In genomic region chr17:62657832-62658630, GRCm38 (mm10) we compare ENCODE assay signal across 17 mouse cellular contexts.
DNase-seq lines count a peak whose midpoint lies in the region; ATAC-seq and TF ChIP-seq lines count a peak whose summit lies in the region.
"Had no signal": no experiment of that assay in that cellular context is flagged by ENCODE, and none has a peak within 500 bp of the region (broad histone marks: within the 10 kb centered on the region; RNA-seq: fewer than 3 reads in every experiment).

No protein-coding gene starts in this region.

- no peak for TF ChIP-seq CTCF in heart, adult 2 months (IDR thresholded peaks at IDR 0.05)

- H3K79me2 ChIP-seq in heart, adult 2 months (replicated peaks; ENCODE audit: control insufficient read depth, insufficient read depth, low read length), result no peaks in the 10 kb centered on the region

- intact Hi-C loops in heart, adult 2 months (cut with DNase I), result loop anchor here (10.0 kb wide), 1 partner anchor 243 kb away; no protein-coding TSS in a partner anchor

- no peaks in the 10 kb centered on the region for H3K9me3 ChIP-seq in midbrain, embryonic 11.5 days (ENCODE audit: control insufficient read depth, low read length)
- no peaks in the 10 kb centered on the region for H3K9me3 ChIP-seq in midbrain, embryonic 13.5 days
- H3K9me3 ChIP-seq in embryonic facial prominence, embryonic 14.5 days (ENCODE audit: control insufficient read depth, low read length), result no peaks in the 10 kb centered on the region
- H3K9me3 ChIP-seq: limb, embryonic 15.5 days; liver, embryonic 15.5 days had no signal

- no peak overlapping the region for H3K9ac ChIP-seq in heart, adult 2 months (ENCODE audit: low read depth, low read length)
- no peak overlapping the region for H3K9ac ChIP-seq in midbrain, embryonic 11.5 days (ENCODE audit: low read length)
- H3K9ac ChIP-seq in midbrain, embryonic 13.5 days (replicated peaks), result no peak overlapping the region
- H3K9ac ChIP-seq in embryonic facial prominence, embryonic 14.5 days (ENCODE audit: low read depth, low read length), result no peak overlapping the region
- H3K9ac ChIP-seq: limb, embryonic 15.5 days; liver, embryonic 15.5 days had no signal

- WGBS in heart, adult 2 months, result 67% methylated on average over 12 of the region's 12 CpGs
- 61% methylated on average over 12 of the region's 12 CpGs for WGBS in midbrain, embryonic 11.5 days
- WGBS in midbrain, embryonic 13.5 days, result 45% methylated on average over 12 of the region's 12 CpGs
- 45% methylated on average over 12 of the region's 12 CpGs for WGBS in embryonic facial prominence, embryonic 14.5 days

- no peaks in the 10 kb centered on the region for H3K27me3 ChIP-seq in heart, adult 2 months (ENCODE audit: control insufficient read depth, insufficient read depth, low read length)
- H3K27me3 ChIP-seq in midbrain, embryonic 11.5 days (ENCODE audit: control insufficient read depth, insufficient read depth, low read length), result no peaks in the 10 kb centered on the region
- H3K27me3 ChIP-seq in midbrain, embryonic 13.5 days, result no peaks in the 10 kb centered on the region
- H3K27me3 ChIP-seq in embryonic facial prominence, embryonic 14.5 days (replicated peaks; ENCODE audit: control insufficient read depth, insufficient read depth, low read length), result no peaks in the 10 kb centered on the region
- H3K27me3 ChIP-seq: limb, embryonic 15.5 days; liver, embryonic 15.5 days had no signal

- peaks cover 2% of the 10 kb centered on the region for H3K36me3 ChIP-seq in heart, adult 2 months (ENCODE audit: control insufficient read depth, insufficient read depth, low read length)
- no peaks in the 10 kb centered on the region for H3K36me3 ChIP-seq in midbrain, embryonic 11.5 days (ENCODE audit: control insufficient read depth, insufficient read depth, low read length)
- no peaks in the 10 kb centered on the region for H3K36me3 ChIP-seq in midbrain, embryonic 13.5 days
- H3K36me3 ChIP-seq in embryonic facial prominence, embryonic 14.5 days (ENCODE audit: control insufficient read depth, insufficient read depth, low read length), result no peaks in the 10 kb centered on the region
- H3K36me3 ChIP-seq: limb, embryonic 15.5 days; liver, embryonic 15.5 days had no signal

- no peak for TF ChIP-seq POLR2A in heart, adult 2 months (IDR thresholded peaks at IDR 0.05; ENCODE audit: insufficient read depth, low read depth, low read length)

- no peak overlapping the region for H3K4me3 ChIP-seq in heart, adult 2 months
- no peak overlapping the region for H3K4me3 ChIP-seq in midbrain, embryonic 11.5 days (ENCODE audit: low read depth, low read length)
- no peak overlapping the region for H3K4me3 ChIP-seq in midbrain, embryonic 13.5 days (replicated peaks)
- H3K4me3 ChIP-seq in embryonic facial prominence, embryonic 14.5 days (ENCODE audit: low read depth, low read length), result no peak overlapping the region
- H3K4me3 ChIP-seq: layer of hippocampus, adult 2 months; limb, embryonic 15.5 days; liver, embryonic 15.5 days had no signal

- no peak for TF ChIP-seq EP300 in heart, adult 2 months (IDR thresholded peaks at IDR 0.05; ENCODE audit: insufficient read depth, low read depth, low read length)

- ATAC-seq in midbrain, embryonic 11.5 days (ENCODE audit: low FRiP score), result peak; percentile 47
- ATAC-seq in midbrain, embryonic 13.5 days, result no peak
- peak; percentile 41; the same call in 1 of the 2 replicates for ATAC-seq in embryonic facial prominence, embryonic 14.5 days (ENCODE audit: low read depth)
- ATAC-seq: lung, postnatal 0 days had no signal

- peak; percentile 19 to 32 for DNase-seq in cerebellum, postnatal 10 days
- DNase-seq in cerebellum, adult 11 months, result no peak
- peak in 1 of 2 experiments; percentile 27 for DNase-seq in heart, adult 2 months
- DNase-seq in heart, adult 9 months (ENCODE audit: low spot score in 2 of 2), result no peak
- no peak for DNase-seq in midbrain, embryonic 11.5 days (ENCODE audit: low spot score, missing footprints)
- no peak for DNase-seq in embryonic facial prominence, embryonic 14.5 days (ENCODE audit: low spot score)
- no peak for DNase-seq in kidney, adult 8-10 months
- DNase-seq: adrenal gland, adult 8-10 months; kidney, adult 2 months; kidney, postnatal 14 days; layer of hippocampus, postnatal 36 days; thymus, postnatal 36 days had no signal

- peaks cover 5% of the 10 kb centered on the region for H3K4me1 ChIP-seq in heart, adult 2 months (ENCODE audit: control insufficient read depth, insufficient read depth, low read length)
- peaks cover 16% of the 10 kb centered on the region for H3K4me1 ChIP-seq in midbrain, embryonic 11.5 days (ENCODE audit: control insufficient read depth, insufficient read depth, low read length)
- peaks cover 50% of the 10 kb centered on the region for H3K4me1 ChIP-seq in midbrain, embryonic 13.5 days (replicated peaks)
- peaks cover 9% of the 10 kb centered on the region for H3K4me1 ChIP-seq in embryonic facial prominence, embryonic 14.5 days (ENCODE audit: control insufficient read depth, insufficient read depth, low read length)
- H3K4me1 ChIP-seq: liver, embryonic 15.5 days had no signal

- H3K27ac ChIP-seq in heart, adult 2 months, result peak overlapping the region; percentile 21
- no peak overlapping the region; the same call in 1 of the 2 replicates for H3K27ac ChIP-seq in midbrain, embryonic 11.5 days (ENCODE audit: low read depth, low read length)
- H3K27ac ChIP-seq in midbrain, embryonic 13.5 days, result no peak overlapping the region
- no peak overlapping the region for H3K27ac ChIP-seq in embryonic facial prominence, embryonic 14.5 days (replicated peaks; ENCODE audit: low read depth, low read length)
- H3K27ac ChIP-seq: layer of hippocampus, adult 2 months; limb, embryonic 15.5 days; liver, embryonic 15.5 days had no signal

- no peak overlapping the region for H3K4me2 ChIP-seq in midbrain, embryonic 11.5 days
- H3K4me2 ChIP-seq in midbrain, embryonic 13.5 days (replicated peaks), result no peak overlapping the region
- no peak overlapping the region for H3K4me2 ChIP-seq in embryonic facial prominence, embryonic 14.5 days (ENCODE audit: low read depth, low read length)
- H3K4me2 ChIP-seq: limb, embryonic 15.5 days; liver, embryonic 15.5 days had no signal

Comparison
In these comparisons a context has a peak if more than half of its experiments do, and no peak if none do; other contexts are left out.
1. DNase-seq: peak in cerebellum, postnatal 10 days (2 of 2); none in cerebellum, adult 11 months (single experiment), heart, adult 9 months (0 of 2), midbrain, embryonic 11.5 days (single experiment), embryonic facial prominence, embryonic 14.5 days (single experiment) and kidney, adult 8-10 months (0 of 2).